ENCODE assay signal across 33 mouse cellular contexts in the genomic region with DNA sequence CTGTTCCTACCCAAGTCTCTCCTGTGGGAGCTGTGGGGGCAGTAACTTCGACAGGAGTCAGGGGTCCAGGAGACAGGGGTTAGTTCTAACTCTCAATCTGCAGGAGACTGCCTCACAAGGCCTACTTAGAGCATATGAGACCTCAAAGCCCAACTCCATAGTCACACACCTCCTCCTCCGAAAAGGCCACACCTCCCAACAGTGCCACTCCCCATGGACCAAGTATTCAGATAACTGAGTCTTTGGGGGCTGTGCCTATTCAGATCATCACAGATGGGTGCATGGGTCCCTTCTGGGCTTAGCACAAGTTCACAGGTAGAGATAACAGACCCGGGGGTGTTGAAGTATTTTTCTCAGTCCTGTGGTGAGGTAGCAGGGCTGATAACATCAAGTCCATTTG. TPM values are rescaled to one million over a fixed set of nuclear protein-coding genes. Genes with fewer than 3 reads are reported as not detected.
DNase-seq lines count a peak whose midpoint lies in the region; ATAC-seq and TF ChIP-seq lines count a peak whose summit lies in the region.
"Had no signal": no experiment of that assay in that cellular context is flagged by ENCODE, and none has a peak within 500 bp of the region (broad histone marks: within the 10 kb centered on the region; RNA-seq: fewer than 3 reads in every experiment).

No protein-coding gene starts in this region.

- 0 out of 2 replicates have a peak overlapping the region, but pooled peaks have one; percentile 16 for H3K27ac ChIP-seq in heart, postnatal 0 days (ENCODE audit: low read depth)
- no peak overlapping the region for H3K27ac ChIP-seq in heart, embryonic 11.5 days (ENCODE audit: low read depth, low read length)
- peak overlapping the region; percentile 75 for H3K27ac ChIP-seq in lung, embryonic 14.5 days (ENCODE audit: low read depth)
- H3K27ac ChIP-seq in liver, postnatal 0 days (ENCODE audit: low read depth) = peak overlapping the region; percentile 86; the same call in 1 of the 2 replicates
- H3K27ac ChIP-seq in stomach, embryonic 16.5 days (ENCODE audit: low read length) = peak overlapping the region; percentile 82
- no peak overlapping the region for H3K27ac ChIP-seq in hindbrain, postnatal 0 days
- H3K27ac ChIP-seq: hindbrain, embryonic 12.5 days; limb, embryonic 13.5 days; neural tube, embryonic 15.5 days had no signal

- no peak for TF ChIP-seq CTCF in heart, postnatal 0 days (IDR thresholded peaks at IDR 0.05; ENCODE audit: low read depth)
- no peak for TF ChIP-seq CTCF in lung, embryonic 14.5 days (IDR thresholded peaks at IDR 0.05; ENCODE audit: low read depth)
- TF ChIP-seq CTCF in liver, postnatal 0 days (IDR thresholded peaks at IDR 0.05; ENCODE audit: low read depth) = no peak
- no peak for TF ChIP-seq CTCF in hindbrain, postnatal 0 days (IDR thresholded peaks at IDR 0.05; ENCODE audit: low read depth)

- no peaks in the 10 kb centered on the region for H3K9me3 ChIP-seq in heart, postnatal 0 days (replicated peaks; ENCODE audit: control insufficient read depth, low read length)
- no peaks in the 10 kb centered on the region for H3K9me3 ChIP-seq in heart, embryonic 11.5 days (replicated peaks; ENCODE audit: control insufficient read depth, low read length)
- no peaks in the 10 kb centered on the region for H3K9me3 ChIP-seq in lung, embryonic 14.5 days (ENCODE audit: low read depth, low read length)
- H3K9me3 ChIP-seq in liver, postnatal 0 days (ENCODE audit: low read length) = no peaks in the 10 kb centered on the region
- no peaks in the 10 kb centered on the region for H3K9me3 ChIP-seq in stomach, embryonic 16.5 days (replicated peaks; ENCODE audit: control insufficient read depth, low read length)
- no peaks in the 10 kb centered on the region for H3K9me3 ChIP-seq in hindbrain, postnatal 0 days (ENCODE audit: low read length)
- H3K9me3 ChIP-seq: heart, embryonic 12.5 days; hindbrain, embryonic 12.5 days; limb, embryonic 13.5 days; neural tube, embryonic 15.5 days had no signal

- DNase-seq in heart, postnatal 0 days (ENCODE audit: low spot score) = no peak
- DNase-seq in lung, embryonic 14.5 days = no peak
- no peak for DNase-seq in lung, postnatal 36 days
- DNase-seq in liver, postnatal 0 days = no peak
- DNase-seq in hindbrain, postnatal 0 days (ENCODE audit: low spot score) = no peak
- DNase-seq: adrenal gland, postnatal 36 days; cerebellum, adult 18-20 months; cerebellum, postnatal 14 days; forebrain, postnatal 0 days; kidney, adult 18-20 months; kidney, postnatal 4 days; lung, postnatal 14 days; midbrain, embryonic 14.5 days; retina, postnatal 1 day; right cerebral cortex, postnatal 14 days; thymus, adult 2 months; thymus, postnatal 36 days had no signal

- ATAC-seq in heart, postnatal 0 days (ENCODE audit: insufficient read depth, low read depth) = no peak
- no peak for ATAC-seq in heart, embryonic 11.5 days (replicated peaks; ENCODE audit: insufficient number of reproducible peaks, low FRiP score, low TSS enrichment)
- ATAC-seq in lung, embryonic 14.5 days (ENCODE audit: insufficient read depth) = no peak
- ATAC-seq in liver, postnatal 0 days = no peak
- no peak for ATAC-seq in stomach, embryonic 16.5 days (ENCODE audit: insufficient read depth, low FRiP score)
- no peak for ATAC-seq in hindbrain, postnatal 0 days
- ATAC-seq: CD4-positive, CD25-positive, alpha-beta regulatory T cell, adult 4 months; forebrain, postnatal 0 days had no signal

- no peaks in the 10 kb centered on the region for H3K27me3 ChIP-seq in heart, postnatal 0 days (ENCODE audit: control insufficient read depth, insufficient read depth, low read length)
- peaks cover 13% of the 10 kb centered on the region for H3K27me3 ChIP-seq in heart, embryonic 11.5 days (ENCODE audit: control insufficient read depth, insufficient read depth, low read length)
- H3K27me3 ChIP-seq in lung, embryonic 14.5 days (ENCODE audit: insufficient read depth, low read length) = peaks cover 6% of the 10 kb centered on the region; the same call in 1 of the 2 replicates
- no peaks in the 10 kb centered on the region for H3K27me3 ChIP-seq in liver, postnatal 0 days (ENCODE audit: insufficient read depth, low read length)
- no peaks in the 10 kb centered on the region for H3K27me3 ChIP-seq in stomach, embryonic 16.5 days (ENCODE audit: control insufficient read depth, insufficient read depth, low read length)
- H3K27me3 ChIP-seq in hindbrain, postnatal 0 days (ENCODE audit: insufficient read depth, low read length) = 0 out of 2 replicates have a peak, but pooled peaks cover 3% of the 10 kb centered on the region

- no peaks in the 10 kb centered on the region for H3K36me3 ChIP-seq in heart, postnatal 0 days (replicated peaks; ENCODE audit: control insufficient read depth, insufficient read depth, low read length)
- no peaks in the 10 kb centered on the region for H3K36me3 ChIP-seq in heart, embryonic 11.5 days (ENCODE audit: control insufficient read depth, insufficient read depth, low read length)
- H3K36me3 ChIP-seq in lung, embryonic 14.5 days (ENCODE audit: insufficient read depth) = no peaks in the 10 kb centered on the region; the same call in 1 of the 2 replicates
- H3K36me3 ChIP-seq in liver, postnatal 0 days (replicated peaks; ENCODE audit: insufficient read depth, low read length) = no peaks in the 10 kb centered on the region
- H3K36me3 ChIP-seq in stomach, embryonic 16.5 days (ENCODE audit: control insufficient read depth, insufficient read depth, low read length) = no peaks in the 10 kb centered on the region
- no peaks in the 10 kb centered on the region for H3K36me3 ChIP-seq in hindbrain, postnatal 0 days (ENCODE audit: insufficient read depth, low read length)
- H3K36me3 ChIP-seq: heart, embryonic 12.5 days; hindbrain, embryonic 12.5 days; limb, embryonic 13.5 days; neural tube, embryonic 15.5 days had no signal

- TF ChIP-seq EP300 in heart, postnatal 0 days (IDR thresholded peaks at IDR 0.05; ENCODE audit: low read depth) = no peak
- TF ChIP-seq EP300 in liver, postnatal 0 days (IDR thresholded peaks at IDR 0.05; ENCODE audit: low read depth) = no peak

- H3K4me1 ChIP-seq in heart, postnatal 0 days (ENCODE audit: control insufficient read depth, insufficient read depth) = peaks cover 18% of the 10 kb centered on the region
- H3K4me1 ChIP-seq in heart, embryonic 11.5 days (ENCODE audit: control insufficient read depth, insufficient read depth, low read length) = peaks cover 30% of the 10 kb centered on the region
- peaks cover 14% of the 10 kb centered on the region for H3K4me1 ChIP-seq in lung, embryonic 14.5 days (ENCODE audit: insufficient read depth)
- H3K4me1 ChIP-seq in liver, postnatal 0 days (ENCODE audit: insufficient read depth) = peaks cover 24% of the 10 kb centered on the region
- H3K4me1 ChIP-seq in stomach, embryonic 16.5 days (ENCODE audit: control insufficient read depth, insufficient read depth, low read length) = peaks cover 26% of the 10 kb centered on the region
- no peaks in the 10 kb centered on the region for H3K4me1 ChIP-seq in hindbrain, postnatal 0 days (ENCODE audit: insufficient read depth, low read length)
- H3K4me1 ChIP-seq: neural tube, embryonic 15.5 days had no signal

- no peak overlapping the region for H3K4me2 ChIP-seq in heart, postnatal 0 days (ENCODE audit: low read depth, low read length)
- no peak overlapping the region for H3K4me2 ChIP-seq in heart, embryonic 11.5 days
- H3K4me2 ChIP-seq in lung, embryonic 14.5 days = no peak overlapping the region
- no peak overlapping the region for H3K4me2 ChIP-seq in liver, postnatal 0 days (ENCODE audit: low read depth, low read length)
- H3K4me2 ChIP-seq in stomach, embryonic 16.5 days (ENCODE audit: low read depth, low read length) = no peak overlapping the region
- no peak overlapping the region for H3K4me2 ChIP-seq in hindbrain, postnatal 0 days (ENCODE audit: low read depth, low read length)
- H3K4me2 ChIP-seq: heart, embryonic 12.5 days; hindbrain, embryonic 12.5 days; limb, embryonic 13.5 days; neural tube, embryonic 15.5 days had no signal

- H3K9ac ChIP-seq in heart, postnatal 0 days (replicated peaks; ENCODE audit: low read depth, low read length) = no peak overlapping the region
- no peak overlapping the region for H3K9ac ChIP-seq in heart, embryonic 11.5 days (ENCODE audit: low read depth, low read length)
- H3K9ac ChIP-seq in lung, embryonic 14.5 days = no peak overlapping the region
- H3K9ac ChIP-seq in liver, postnatal 0 days (replicated peaks) = no peak overlapping the region
- H3K9ac ChIP-seq in stomach, embryonic 16.5 days (ENCODE audit: low read length) = no peak overlapping the region
- no peak overlapping the region for H3K9ac ChIP-seq in hindbrain, postnatal 0 days (replicated peaks; ENCODE audit: low read length)
- H3K9ac ChIP-seq: forebrain, postnatal 0 days; heart, embryonic 12.5 days; hindbrain, embryonic 12.5 days; limb, embryonic 13.5 days; neural tube, embryonic 15.5 days had no signal

- H3K4me3 ChIP-seq in heart, postnatal 0 days (ENCODE audit: low read depth, low read length) = no peak overlapping the region
- H3K4me3 ChIP-seq in heart, embryonic 11.5 days (ENCODE audit: low read depth, low read length) = no peak overlapping the region
- H3K4me3 ChIP-seq in lung, embryonic 14.5 days (ENCODE audit: low read depth, low read length) = no peak overlapping the region
- H3K4me3 ChIP-seq in liver, postnatal 0 days (ENCODE audit: low read depth, low read length) = no peak overlapping the region
- H3K4me3 ChIP-seq in stomach, embryonic 16.5 days (replicated peaks; ENCODE audit: low read length) = no peak overlapping the region
- H3K4me3 ChIP-seq in hindbrain, postnatal 0 days (ENCODE audit: low read length) = no peak overlapping the region
- H3K4me3 ChIP-seq: erythroblast, embryonic 14.5 days; heart, embryonic 12.5 days; hindbrain, embryonic 12.5 days; limb, embryonic 13.5 days; neural tube, embryonic 15.5 days had no signal

- 43% methylated on average over 3 of the region's 3 CpGs for WGBS in heart, postnatal 0 days
- 40% methylated on average over 3 of the region's 3 CpGs for WGBS in heart, embryonic 11.5 days (ENCODE audit: insufficient replicate concordance)
- 35% methylated on average over 3 of the region's 3 CpGs for WGBS in lung, embryonic 14.5 days
- whole genome bisulfite sequencing in liver, postnatal 0 days (ENCODE audit: insufficient replicate concordance) = 38% methylated on average over 3 of the region's 3 CpGs
- 43% methylated on average over 3 of the region's 3 CpGs for WGBS in stomach, embryonic 16.5 days
- 84% methylated on average over 3 of the region's 3 CpGs for WGBS in hindbrain, postnatal 0 days

RNA-seq across cellular contexts. Expression of gene 1700001C19Rik, which starts 24.5 kb away (rescaled TPM):
- total RNA-seq in heart, postnatal 0 days (2014; rRNA removed; ENCODE audit: low replicate concordance) = 3.4 TPM in 1 of 2 replicates, not detected in the other
- polyA plus RNA-seq in heart, postnatal 0 days (2015; fragmentation: Nextera tagmentation; extraction: Ambion mirVana) = 1.1 and 1.4 TPM in 2 replicates
- polyA plus RNA-seq in heart, embryonic 11.5 days (2014; fragmentation: Nextera tagmentation; extraction: Ambion mirVana) = 1.2 and 2.2 TPM in 2 replicates
- polyA plus RNA-seq in lung, embryonic 14.5 days (2014; fragmentation: Nextera tagmentation; extraction: Ambion mirVana) = 0.13 TPM in 1 of 2 replicates, not detected in the other
- 7.5 and 7.8 TPM in 2 replicates for polyA plus RNA-seq in liver, postnatal 0 days (2015; fragmentation: Nextera tagmentation; extraction: Ambion mirVana)
- polyA plus RNA-seq in stomach, embryonic 16.5 days (2015; fragmentation: Nextera tagmentation; extraction: Ambion mirVana) = 0.21 and 0.24 TPM in 2 replicates
- total RNA-seq in hindbrain, postnatal 0 days (2014; rRNA removed) = 1.7 TPM in 1 of 2 replicates, not detected in the other
- polyA plus RNA-seq in hindbrain, postnatal 0 days (2015; fragmentation: Nextera tagmentation; extraction: Ambion mirVana) = 0.45 and 0.81 TPM in 2 replicates
- total RNA-seq: adrenal gland, adult 18-20 months; adrenal gland, postnatal 36 days; gastrocnemius, adult 8-10 months; gastrocnemius, postnatal 4 days; heart, postnatal 25 days; layer of hippocampus, postnatal 25 days; left cerebral cortex, adult 8-10 months; left cerebral cortex, postnatal 36 days had no signal
- polyA plus RNA-seq: CD4-positive, CD25-positive, alpha-beta regulatory T cell, adult 4 months; erythroblast, embryonic 14.5 days; kidney, embryonic 16.5 days had no signal

RNA-seq across cellular contexts. Expression of gene AI661453, which starts 25.3 kb away (rescaled TPM):
- 1.3 and 1.8 TPM in 2 replicates for total RNA-seq in heart, postnatal 0 days (2014; rRNA removed; ENCODE audit: low replicate concordance)
- 0.92 and 1.0 TPM in 2 replicates for polyA plus RNA-seq in heart, postnatal 0 days (2015; fragmentation: Nextera tagmentation; extraction: Ambion mirVana)
- polyA plus RNA-seq in heart, embryonic 11.5 days (2014; fragmentation: Nextera tagmentation; extraction: Ambion mirVana) = 1.2 and 1.6 TPM in 2 replicates
- 2.4 TPM in 2 replicates for polyA plus RNA-seq in lung, embryonic 14.5 days (2014; fragmentation: Nextera tagmentation; extraction: Ambion mirVana)
- polyA plus RNA-seq in liver, postnatal 0 days (2015; fragmentation: Nextera tagmentation; extraction: Ambion mirVana) = 1.0 and 1.6 TPM in 2 replicates
- 5.1 and 7.7 TPM in 2 replicates for polyA plus RNA-seq in stomach, embryonic 16.5 days (2015; fragmentation: Nextera tagmentation; extraction: Ambion mirVana)
- 0.52 and 2.7 TPM in 2 replicates for total RNA-seq in hindbrain, postnatal 0 days (2014; rRNA removed)
- polyA plus RNA-seq in hindbrain, postnatal 0 days (2015; fragmentation: Nextera tagmentation; extraction: Ambion mirVana) = 0.14 and 0.15 TPM in 2 replicates
- polyA plus RNA-seq: CD4-positive, CD25-positive, alpha-beta regulatory T cell, adult 4 months; erythroblast, embryonic 14.5 days had no signal

RNA-seq across cellular contexts. Expression of gene Taf8, which starts 40.4 kb away (rescaled TPM):
- total RNA-seq in heart, postnatal 0 days (2014; rRNA removed; ENCODE audit: low replicate concordance) = 14.7 and 26.4 TPM in 2 replicates
- 11.5 and 11.9 TPM in 2 replicates for polyA plus RNA-seq in heart, postnatal 0 days (2015; fragmentation: Nextera tagmentation; extraction: Ambion mirVana)
- polyA plus RNA-seq in heart, embryonic 11.5 days (2014; fragmentation: Nextera tagmentation; extraction: Ambion mirVana) = 15.9 and 18.3 TPM in 2 replicates
- 22.1 and 26.8 TPM in 2 replicates for polyA plus RNA-seq in lung, embryonic 14.5 days (2014; fragmentation: Nextera tagmentation; extraction: Ambion mirVana)
- polyA plus RNA-seq in liver, postnatal 0 days (2015; fragmentation: Nextera tagmentation; extraction: Ambion mirVana) = 6.5 and 8.1 TPM in 2 replicates
- polyA plus RNA-seq in stomach, embryonic 16.5 days (2015; fragmentation: Nextera tagmentation; extraction: Ambion mirVana) = 25.7 and 27.3 TPM in 2 replicates
- total RNA-seq in hindbrain, postnatal 0 days (2014; rRNA removed) = 17.9 and 22.2 TPM in 2 replicates
- 11.8 and 12.3 TPM in 2 replicates for polyA plus RNA-seq in hindbrain, postnatal 0 days (2015; fragmentation: Nextera tagmentation; extraction: Ambion mirVana)

RNA-seq across cellular contexts. Expression of gene Ccnd3, which starts 43.2 kb away (rescaled TPM):
- total RNA-seq in heart, postnatal 0 days (2014; rRNA removed; ENCODE audit: low replicate concordance) = 231 and 248 TPM in 2 replicates
- polyA plus RNA-seq in heart, postnatal 0 days (2015; fragmentation: Nextera tagmentation; extraction: Ambion mirVana) = 180 and 187 TPM in 2 replicates
- polyA plus RNA-seq in heart, embryonic 11.5 days (2014; fragmentation: Nextera tagmentation; extraction: Ambion mirVana) = 559 and 565 TPM in 2 replicates
- polyA plus RNA-seq in lung, embryonic 14.5 days (2014; fragmentation: Nextera tagmentation; extraction: Ambion mirVana) = 289 and 308 TPM in 2 replicates
- 249 and 250 TPM in 2 replicates for polyA plus RNA-seq in liver, postnatal 0 days (2015; fragmentation: Nextera tagmentation; extraction: Ambion mirVana)
- polyA plus RNA-seq in stomach, embryonic 16.5 days (2015; fragmentation: Nextera tagmentation; extraction: Ambion mirVana) = 334 and 340 TPM in 2 replicates
- total RNA-seq in hindbrain, postnatal 0 days (2014; rRNA removed) = 55.0 and 63.4 TPM in 2 replicates
- polyA plus RNA-seq in hindbrain, postnatal 0 days (2015; fragmentation: Nextera tagmentation; extraction: Ambion mirVana) = 69.3 and 71.5 TPM in 2 replicates

Comparison
In these comparisons a context has a peak if more than half of its experiments do, and no peak if none do; other contexts are left out.
1. H3K27ac ChIP-seq: peak in heart, postnatal 0 days (single experiment), lung, embryonic 14.5 days (single experiment), liver, postnatal 0 days (single experiment) and stomach, embryonic 16.5 days (single experiment); none in heart, embryonic 11.5 days (single experiment) and hindbrain, postnatal 0 days (single experiment).